ENCODE assay signal across 8 mouse cellular contexts in the genomic region with DNA sequence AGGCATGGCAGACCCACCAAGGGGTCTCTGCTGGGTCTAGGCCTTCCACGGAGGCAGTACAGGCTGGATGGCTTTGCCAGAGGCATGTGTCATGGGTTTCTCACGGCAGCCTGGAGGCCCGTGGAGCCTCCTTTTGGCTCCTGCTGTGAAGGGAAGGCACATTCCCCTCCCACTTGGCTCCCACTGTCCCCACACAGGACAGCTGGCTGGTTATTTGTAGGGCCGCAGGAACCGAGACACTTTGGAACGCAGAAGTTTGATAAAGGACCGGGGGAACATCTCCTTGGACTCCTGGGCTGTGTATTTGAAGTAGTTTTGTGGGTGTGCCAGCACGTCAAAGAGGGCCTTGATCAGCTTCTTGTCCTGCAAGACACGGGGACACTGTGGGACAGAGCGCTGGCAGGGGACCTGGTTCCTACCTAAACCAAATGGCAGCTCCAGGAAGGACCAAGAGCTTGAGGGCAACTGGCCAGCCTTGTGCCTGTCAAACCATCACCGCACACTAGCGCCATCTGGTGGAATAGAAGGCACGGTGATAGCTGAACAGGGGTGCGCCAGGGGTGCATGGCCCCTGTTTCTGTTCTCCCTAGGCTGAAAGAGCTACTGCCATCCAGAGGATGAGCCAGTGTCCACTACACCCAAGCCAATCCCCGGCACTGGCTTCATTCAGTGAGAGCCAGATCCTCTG. TPM values are rescaled to one million over a fixed set of nuclear protein-coding genes. Genes with fewer than 3 reads are reported as not detected.
DNase-seq lines count a peak whose midpoint lies in the region; ATAC-seq and TF ChIP-seq lines count a peak whose summit lies in the region.

No protein-coding gene starts in this region.

- peak; percentile 53 for ATAC-seq in forebrain, postnatal 0 days
- ATAC-seq in forebrain, embryonic 16.5 days: no peak

- no peaks in the 10 kb centered on the region for H3K9me3 ChIP-seq in forebrain, postnatal 0 days (ENCODE audit: low read length)
- no peaks in the 10 kb centered on the region for H3K9me3 ChIP-seq in forebrain, embryonic 16.5 days (ENCODE audit: control insufficient read depth, low read length)

- H3K27ac ChIP-seq in forebrain, postnatal 0 days (ENCODE audit: low read depth, low read length): no peak overlapping the region
- H3K27ac ChIP-seq in forebrain, embryonic 16.5 days (ENCODE audit: low read length): no peak overlapping the region

- peak; percentile 71 for DNase-seq in forebrain, postnatal 0 days
- DNase-seq in adrenal gland, adult 8-10 months: peak; percentile 53
- peak; percentile 66 for DNase-seq in embryo, embryonic 9.5 days (ENCODE audit: extremely low spot score)
- DNase-seq in heart, postnatal 4 days: peak; percentile 85
- peak; percentile 60 to 76 for DNase-seq in left cerebral cortex, postnatal 14 days (ENCODE audit: low spot score in 2 of 2)
- DNase-seq in mesoderm, embryonic 11.5 days (ENCODE audit: low read depth, low spot score): peak; percentile 72
- peak; percentile 46 to 65 for DNase-seq in spleen, adult 18-20 months

- TF ChIP-seq CTCF in forebrain, postnatal 0 days (IDR thresholded peaks at IDR 0.05; ENCODE audit: low read depth): peak; percentile 83

- H3K4me2 ChIP-seq in forebrain, postnatal 0 days (ENCODE audit: low read depth): no peak overlapping the region
- no peak overlapping the region for H3K4me2 ChIP-seq in forebrain, embryonic 16.5 days (ENCODE audit: low read length)

- 51% methylated on average over 15 of the region's 15 CpGs for WGBS in forebrain, postnatal 0 days
- 59% methylated on average over 15 of the region's 15 CpGs for WGBS in forebrain, embryonic 16.5 days

- H3K4me1 ChIP-seq in forebrain, postnatal 0 days (ENCODE audit: insufficient read depth): no peaks in the 10 kb centered on the region
- no peaks in the 10 kb centered on the region for H3K4me1 ChIP-seq in forebrain, embryonic 16.5 days (replicated peaks; ENCODE audit: control insufficient read depth, insufficient read depth, low read length)

- intact Hi-C loops in left cerebral cortex, postnatal 14 days (cut with DNase I): no loop called here

- no peak overlapping the region for H3K4me3 ChIP-seq in forebrain, postnatal 0 days (ENCODE audit: low read depth, low read length)
- H3K4me3 ChIP-seq in forebrain, embryonic 16.5 days (replicated peaks; ENCODE audit: low read length): no peak overlapping the region

- H3K27me3 ChIP-seq in forebrain, postnatal 0 days (ENCODE audit: insufficient read depth, low read length): no peaks in the 10 kb centered on the region
- H3K27me3 ChIP-seq in forebrain, embryonic 16.5 days (replicated peaks; ENCODE audit: control insufficient read depth, insufficient read depth, low read length): no peaks in the 10 kb centered on the region

- peaks cover 11% of the 10 kb centered on the region; the same call in 1 of the 2 replicates for H3K36me3 ChIP-seq in forebrain, postnatal 0 days (ENCODE audit: insufficient read depth)
- H3K36me3 ChIP-seq in forebrain, embryonic 16.5 days (ENCODE audit: control insufficient read depth, insufficient read depth): no peaks in the 10 kb centered on the region

- no peak overlapping the region for H3K9ac ChIP-seq in forebrain, postnatal 0 days
- no peak overlapping the region for H3K9ac ChIP-seq in forebrain, embryonic 16.5 days (replicated peaks; ENCODE audit: low read depth, low read length)

RNA-seq across cellular contexts. Expression of a gene that starts 12.3 kb away (rescaled TPM):
- 42.9 and 43.3 TPM in 2 replicates for total RNA-seq in forebrain, postnatal 0 days (2014; rRNA removed)
- 34.8 and 38.7 TPM in 2 replicates for polyA plus RNA-seq in forebrain, postnatal 0 days (2015; fragmentation: Nextera tagmentation; extraction: Ambion mirVana)
- 47.6 and 49.6 TPM in 2 replicates for polyA plus RNA-seq in forebrain, embryonic 16.5 days (2015; fragmentation: Nextera tagmentation; extraction: Ambion mirVana)
- total RNA-seq in adrenal gland, adult 8-10 months (2022): 10 to 100 TPM; 38.9 to 46.7 (median 42.5) TPM
- total RNA-seq in heart, postnatal 4 days (2021): 1 to 10 TPM; 9.3 TPM
- total RNA-seq in left cerebral cortex, postnatal 14 days (2021): 10 to 100 TPM; 16.2 to 17.2 TPM

RNA-seq across cellular contexts. Expression of a gene that starts 43.7 kb away (rescaled TPM):
- total RNA-seq in forebrain, postnatal 0 days (2014; rRNA removed): 50.3 and 53.8 TPM in 2 replicates
- polyA plus RNA-seq in forebrain, postnatal 0 days (2015; fragmentation: Nextera tagmentation; extraction: Ambion mirVana): 40.9 and 46.3 TPM in 2 replicates
- polyA plus RNA-seq in forebrain, embryonic 16.5 days (2015; fragmentation: Nextera tagmentation; extraction: Ambion mirVana): 34.3 and 34.7 TPM in 2 replicates
- total RNA-seq in adrenal gland, adult 8-10 months (2022): 10 to 100 TPM; 38.4 to 51.7 (median 43.9) TPM
- 10 to 100 TPM; 33.0 to 34.4 TPM for total RNA-seq in heart, postnatal 4 days (2021)
- total RNA-seq in left cerebral cortex, postnatal 14 days (2021): 10 to 100 TPM; 29.0 to 31.1 TPM

RNA-seq across cellular contexts. Expression of a gene that starts 43.9 kb away (rescaled TPM):
- 5.7 and 13.6 TPM in 2 replicates for total RNA-seq in forebrain, postnatal 0 days (2014; rRNA removed)
- 15.3 and 18.0 TPM in 2 replicates for polyA plus RNA-seq in forebrain, postnatal 0 days (2015; fragmentation: Nextera tagmentation; extraction: Ambion mirVana)
- 10.1 and 10.6 TPM in 2 replicates for polyA plus RNA-seq in forebrain, embryonic 16.5 days (2015; fragmentation: Nextera tagmentation; extraction: Ambion mirVana)
- total RNA-seq in adrenal gland, adult 8-10 months (2022): 100 to 1,000 TPM; 480 to 546 (median 516) TPM
- 10 to 100 TPM; 78.3 to 85.3 TPM for total RNA-seq in heart, postnatal 4 days (2021)
- total RNA-seq in left cerebral cortex, postnatal 14 days (2021): 1 to 10 TPM; 2.4 to 2.8 TPM
